Mouse (Mus musculus): ENCODE data around the gene Tubgcp5. TPM values are rescaled to one million over a fixed set of nuclear protein-coding genes. Genes with fewer than 3 reads are reported as not detected.
A peak's percentile ranks its signal among the peaks of the same experiment; 100 is the strongest.

Gene Tubgcp5
- polyA plus RNA-seq, 1 experiment from 2014 or later: 36.7 TPM

- Histone ChIP-seq H3K27me3 (replicated peaks) (no peaks in the 10 kb centered on the region), H3K9ac (replicated peaks) (no peak overlapping the region), H3K4me2 (no peak overlapping the region), H3K4me3 (replicated peaks) (no peak overlapping the region), H3K9me3 (replicated peaks) (no peaks in the 10 kb centered on the region), H3K36me3 (no peaks in the 10 kb centered on the region), H3K27ac (replicated peaks) (no peak overlapping the region), H3K4me1 (peaks cover 12% of the 10 kb centered on the region; the same call in 1 of the 2 replicates)
- 93% methylated on average over 4 of the region's 4 CpGs for whole genome bisulfite sequencing
- no peak for ATAC-seq (ENCODE audit: low FRiP score)
Measured at GRCm38 (mm10) chr7:55856741-55857140, 62.8 kb downstream of the Tubgcp5 start.

- H3K27ac ChIP-seq (replicated peaks): no peak overlapping the region
- no peak overlapping the region for H3K4me3 ChIP-seq (replicated peaks)
- H3K27me3 ChIP-seq (replicated peaks): no peaks in the 10 kb centered on the region
- H3K4me2 ChIP-seq: no peak overlapping the region
- H3K36me3 ChIP-seq: no peaks in the 10 kb centered on the region
- no peak overlapping the region for H3K9ac ChIP-seq (replicated peaks)
- ATAC-seq (ENCODE audit: low FRiP score): no peak
- H3K4me1 ChIP-seq: peaks cover 12% of the 10 kb centered on the region; the same call in 1 of the 2 replicates
- no peaks in the 10 kb centered on the region for H3K9me3 ChIP-seq (replicated peaks)
- 68% methylated on average over 2 of the region's 2 CpGs for WGBS
Measured at GRCm38 (mm10) chr7:55857729-55858128, 63.8 kb downstream of the Tubgcp5 start.

- H3K9me3 ChIP-seq (replicated peaks): no peaks in the 10 kb centered on the region
- no peak overlapping the region for H3K4me3 ChIP-seq (replicated peaks)
- ATAC-seq (ENCODE audit: low FRiP score): no peak
- peaks cover 12% of the 10 kb centered on the region; the same call in 1 of the 2 replicates for H3K4me1 ChIP-seq
- no peak overlapping the region for H3K27ac ChIP-seq (replicated peaks)
- H3K36me3 ChIP-seq: no peaks in the 10 kb centered on the region
- 87% methylated on average over 3 of the region's 3 CpGs for WGBS
- H3K27me3 ChIP-seq (replicated peaks): no peaks in the 10 kb centered on the region
- no peak overlapping the region for H3K9ac ChIP-seq (replicated peaks)
- no peak overlapping the region for H3K4me2 ChIP-seq
Measured at GRCm38 (mm10) chr7:55858836-55859517, 65.0 kb downstream of the Tubgcp5 start.

GRCm38 (mm10) chr7:55859518-55859872 is 65.5 kb downstream of the Tubgcp5 start:
- WGBS: 80% methylated on average over 2 of the region's 2 CpGs
- no peaks in the 10 kb centered on the region for H3K9me3 ChIP-seq (replicated peaks)
- no peak for ATAC-seq (ENCODE audit: low FRiP score)
- H3K36me3 ChIP-seq: no peaks in the 10 kb centered on the region
- no peak overlapping the region for H3K4me2 ChIP-seq
- no peak overlapping the region for H3K4me3 ChIP-seq (replicated peaks)
- no peak overlapping the region for H3K27ac ChIP-seq (replicated peaks)
- H3K4me1 ChIP-seq: peaks cover 12% of the 10 kb centered on the region; the same call in 1 of the 2 replicates
- H3K9ac ChIP-seq (replicated peaks): no peak overlapping the region
- H3K27me3 ChIP-seq (replicated peaks): no peaks in the 10 kb centered on the region

- peaks cover 12% of the 10 kb centered on the region; the same call in 1 of the 2 replicates for H3K4me1 ChIP-seq
- no peak overlapping the region for H3K4me3 ChIP-seq (replicated peaks)
- no peak overlapping the region for H3K27ac ChIP-seq (replicated peaks)
- no peak for ATAC-seq (ENCODE audit: low FRiP score)
- no peak overlapping the region for H3K4me2 ChIP-seq
- H3K27me3 ChIP-seq (replicated peaks): no peaks in the 10 kb centered on the region
- H3K9me3 ChIP-seq (replicated peaks): no peaks in the 10 kb centered on the region
- 79% methylated on average over 6 of the region's 6 CpGs for whole genome bisulfite sequencing
- no peaks in the 10 kb centered on the region for H3K36me3 ChIP-seq
- no peak overlapping the region for H3K9ac ChIP-seq (replicated peaks)
Measured at GRCm38 (mm10) chr7:55859956-55860355, 66.0 kb downstream of the Tubgcp5 start.

- no peaks in the 10 kb centered on the region for H3K27me3 ChIP-seq (replicated peaks)
- H3K9me3 ChIP-seq (replicated peaks): no peaks in the 10 kb centered on the region
- ATAC-seq (ENCODE audit: low FRiP score): no peak
- no peak overlapping the region for H3K27ac ChIP-seq (replicated peaks)
- WGBS: 82% methylated on average over 4 of the region's 4 CpGs
- no peak overlapping the region for H3K9ac ChIP-seq (replicated peaks)
- H3K36me3 ChIP-seq: no peaks in the 10 kb centered on the region
- peaks cover 12% of the 10 kb centered on the region; the same call in 1 of the 2 replicates for H3K4me1 ChIP-seq
- no peak overlapping the region for H3K4me3 ChIP-seq (replicated peaks)
- no peak overlapping the region for H3K4me2 ChIP-seq
Measured at GRCm38 (mm10) chr7:55861175-55861574, 67.2 kb downstream of the Tubgcp5 start.

- no peak overlapping the region for H3K4me3 ChIP-seq (replicated peaks)
- peaks cover 7% of the 10 kb centered on the region; the same call in 1 of the 2 replicates for H3K4me1 ChIP-seq
- no peak for ATAC-seq (ENCODE audit: low FRiP score)
- H3K9ac ChIP-seq (replicated peaks): no peak overlapping the region
- no peaks in the 10 kb centered on the region for H3K36me3 ChIP-seq
- no peak overlapping the region for H3K4me2 ChIP-seq
- no peaks in the 10 kb centered on the region for H3K27me3 ChIP-seq (replicated peaks)
- H3K27ac ChIP-seq (replicated peaks): no peak overlapping the region
- H3K9me3 ChIP-seq (replicated peaks): no peaks in the 10 kb centered on the region
Measured at GRCm38 (mm10) chr7:55865044-55865443, 71.1 kb downstream of the Tubgcp5 start.

GRCm38 (mm10) chr7:55865750-55866416 is 71.9 kb downstream of the Tubgcp5 start:
- Histone ChIP-seq H3K4me3 (replicated peaks) (no peak overlapping the region), H3K4me1 (peaks cover 6% of the 10 kb centered on the region; the same call in 1 of the 2 replicates), H3K27me3 (replicated peaks) (no peaks in the 10 kb centered on the region), H3K9me3 (replicated peaks) (no peaks in the 10 kb centered on the region), H3K36me3 (no peaks in the 10 kb centered on the region), H3K9ac (replicated peaks) (no peak overlapping the region), H3K27ac (replicated peaks) (no peak overlapping the region), H3K4me2 (no peak overlapping the region)
- no peak for ATAC-seq (ENCODE audit: low FRiP score)
- WGBS: 80% methylated on average over 8 of the region's 8 CpGs

GRCm38 (mm10) chr7:55868247-55868646 is 74.3 kb downstream of the Tubgcp5 start:
- Histone ChIP-seq H3K36me3 (peaks cover 5% of the 10 kb centered on the region), H3K4me3 (replicated peaks) (no peak overlapping the region)
- 83% methylated on average over 7 of the region's 7 CpGs for WGBS

GRCm38 (mm10) chr7:55869220-55869619 is 75.3 kb downstream of the Tubgcp5 start:
- WGBS: 51% methylated on average over 3 of the region's 3 CpGs
- Histone ChIP-seq H3K27me3 (replicated peaks) (no peaks in the 10 kb centered on the region), H3K4me3 (replicated peaks) (no peak overlapping the region), H3K4me1 (peaks cover 6% of the 10 kb centered on the region; the same call in 1 of the 2 replicates), H3K4me2 (no peak overlapping the region), H3K27ac (replicated peaks) (no peak overlapping the region), H3K36me3 (peaks cover 15% of the 10 kb centered on the region), H3K9ac (replicated peaks) (no peak overlapping the region), H3K9me3 (replicated peaks) (no peaks in the 10 kb centered on the region)
- no peak for ATAC-seq (ENCODE audit: low FRiP score)

More at GRCm38 (mm10) chr7:55868247-55868646, 74.3 kb downstream of the Tubgcp5 start:
- Histone ChIP-seq H3K4me2 (no peak overlapping the region), H3K27ac (replicated peaks) (no peak overlapping the region), H3K27me3 (replicated peaks) (no peaks in the 10 kb centered on the region), H3K4me1 (peaks cover 6% of the 10 kb centered on the region; the same call in 1 of the 2 replicates), H3K9me3 (replicated peaks) (no peaks in the 10 kb centered on the region), H3K9ac (replicated peaks) (no peak overlapping the region)
- no peak for ATAC-seq (ENCODE audit: low FRiP score)

GRCm38 (mm10) chr7:55870340-55871020 is 76.5 kb downstream of the Tubgcp5 start:
- no peaks in the 10 kb centered on the region for H3K9me3 ChIP-seq (replicated peaks)
- H3K4me1 ChIP-seq: peaks cover 6% of the 10 kb centered on the region; the same call in 1 of the 2 replicates
- no peak overlapping the region for H3K4me3 ChIP-seq (replicated peaks)
- no peak overlapping the region for H3K27ac ChIP-seq (replicated peaks)
- 87% methylated on average over 6 of the region's 6 CpGs for WGBS
- 0 out of 2 replicates have a peak, but pooled peaks have one; percentile 38 for ATAC-seq (ENCODE audit: low FRiP score)
- H3K36me3 ChIP-seq: peaks cover 25% of the 10 kb centered on the region
- no peak overlapping the region for H3K9ac ChIP-seq (replicated peaks)
- H3K4me2 ChIP-seq: no peak overlapping the region
- no peaks in the 10 kb centered on the region for H3K27me3 ChIP-seq (replicated peaks)
